Mouse (Mus musculus): ENCODE measurements at regions not wholly inside any gene's neighbourhood (a gene's known extent, or its start where the extent isn't known, plus 50 kb on each side); places are given as distances from the start of the nearest gene placed in this dataset.

GRCm38 (mm10) chr1:141831444-141831843, 1585.5 kb downstream of the Kcnt2 start:
- TF ChIP-seq POLR2A (IDR thresholded peaks at IDR 0.05; ENCODE audit: control insufficient read depth, low read depth, low read length), result no peak
- TF ChIP-seq CTCF (IDR thresholded peaks at IDR 0.05; ENCODE audit: control insufficient read depth, insufficient read depth, insufficient replicate concordance, low read depth, low read length), result no peak

All from testis, adult 2 months (tissue).